Mouse (Mus musculus) gastrocnemius, postnatal 36 days (tissue): ENCODE data around the gene F2r. TPM values are rescaled to one million over a fixed set of nuclear protein-coding genes. Genes with fewer than 3 reads are reported as not detected.
A peak's percentile ranks its signal among the peaks of the same experiment; 100 is the strongest.

Experiments used
- DNase-seq, 2 experiments: peaks; one replicate each; pipeline ENCODE4 v3.0.0; 2022
- intact Hi-C: fragments of 180-260 bp; cut with DNase I; formaldehyde crosslinking; loops from one replicate; pipeline ENCODE4 v1.15.1; 2025
- total RNA-seq, 2 experiments: library from RNA; stranded (reverse); gene quantifications; 2 replicates each; pipeline ENCODE4 v1.2.3; 2021

Gene F2r
- total RNA-seq, 2 experiments from 2014 or later = 6.2 to 7.4 TPM

- intact Hi-C loops = no loop called here
- DNase-seq = no peak
Measured at GRCm38 (mm10) chr13:95597578-95597977, 20.7 kb downstream of the F2r start.

DNA sequence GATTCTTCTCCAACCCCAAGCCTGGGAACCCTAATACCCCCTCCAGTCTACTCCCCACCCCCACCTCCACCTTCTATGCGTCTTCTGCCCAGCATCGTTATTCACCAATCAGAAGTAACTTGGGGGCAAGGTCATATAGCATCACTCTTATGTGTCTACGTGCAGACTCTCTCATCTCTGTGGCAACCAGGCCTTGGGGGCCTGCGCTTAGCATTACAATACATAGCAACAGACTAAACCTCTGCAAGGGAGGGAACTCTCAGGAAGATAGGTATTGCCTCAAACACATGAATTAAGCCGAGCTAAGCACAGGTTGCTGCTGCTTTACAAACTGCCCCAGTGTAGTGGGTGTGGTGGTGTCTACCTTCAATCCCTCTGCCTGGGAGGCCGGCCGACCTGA, 21.6 kb downstream of the F2r start:
- intact Hi-C loops = no loop called here
- no peak for DNase-seq

DNA sequence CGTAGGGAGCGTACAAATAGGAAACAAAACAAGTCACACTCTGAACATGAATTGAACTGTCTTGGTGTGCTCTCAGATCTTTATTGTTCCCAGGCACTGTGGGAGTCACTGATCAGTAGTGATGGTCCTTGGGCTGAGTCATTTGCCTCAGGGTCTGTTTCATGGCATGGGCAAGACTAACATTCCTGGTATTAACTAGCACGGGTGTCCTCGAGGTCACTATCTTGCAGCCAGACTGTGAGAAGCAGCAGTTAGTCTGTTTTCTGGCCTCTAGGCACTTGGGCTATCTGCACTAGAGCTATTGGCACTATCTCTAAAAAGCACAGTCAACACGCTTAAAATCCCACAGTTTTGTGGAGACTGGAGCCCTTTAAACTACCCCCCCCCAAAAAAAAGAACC, 22.4 kb downstream of the F2r start:
- intact Hi-C loops = no loop called here
- no peak for DNase-seq

GRCm38 (mm10) chr13:95595411-95595810, 22.9 kb downstream of the F2r start:
- intact Hi-C loops = no loop called here
- DNase-seq = no peak

- intact Hi-C loops = no loop called here
- no peak for DNase-seq
Measured at GRCm38 (mm10) chr13:95592860-95593259, 25.4 kb downstream of the F2r start.

DNA sequence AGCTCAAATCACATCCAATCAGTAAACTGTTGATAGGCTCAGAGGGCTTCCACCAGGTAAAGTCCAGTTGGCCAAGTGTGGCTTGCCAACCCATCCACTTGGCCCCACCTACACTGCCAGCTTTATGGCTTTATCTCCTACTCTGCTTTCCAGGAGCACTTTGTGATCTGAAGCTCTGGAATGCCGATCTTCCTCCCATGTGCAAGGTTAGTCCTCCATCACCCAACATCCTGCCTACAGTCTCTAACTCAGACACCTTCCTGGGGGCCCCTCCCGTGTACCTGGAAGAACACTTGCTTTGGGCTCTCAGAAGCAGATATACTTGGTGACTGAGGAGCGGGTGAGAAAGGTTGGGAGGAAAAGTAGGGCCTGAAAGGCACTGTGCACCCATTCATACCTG, 26.7 kb downstream of the F2r start:
- intact Hi-C loops = no loop called here
- no peak for DNase-seq

GRCm38 (mm10) chr13:95587628-95588027, 30.7 kb downstream of the F2r start:
- intact Hi-C loops = no loop called here

GRCm38 (mm10) chr13:95584898-95585297, 33.4 kb downstream of the F2r start:
- intact Hi-C loops = no loop called here
- no peak for DNase-seq

More at GRCm38 (mm10) chr13:95587628-95588027, 30.7 kb downstream of the F2r start:
- DNase-seq = no peak

- intact Hi-C loops = no loop called here
- no peak for DNase-seq
Measured at GRCm38 (mm10) chr13:95583237-95584189, 34.8 kb downstream of the F2r start.

DNA sequence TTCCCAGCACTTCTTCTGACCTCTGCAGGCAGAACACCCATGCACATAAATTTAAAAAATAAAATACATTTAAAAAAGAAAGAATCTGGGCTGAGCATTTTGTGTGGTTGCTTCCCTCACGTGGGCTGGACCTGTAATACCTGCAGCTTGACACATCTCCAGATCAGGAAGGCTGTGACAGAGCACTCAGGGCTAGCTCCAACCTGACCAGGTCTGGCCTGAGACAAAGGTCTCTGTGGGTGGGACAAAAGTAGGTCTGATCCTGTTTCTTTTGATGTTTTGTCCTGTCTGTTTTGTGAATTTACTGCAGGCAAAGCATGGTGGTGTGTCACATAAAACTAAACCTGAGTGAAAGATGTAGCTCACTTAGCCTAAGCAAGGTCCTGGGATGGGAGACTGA, 36.4 kb downstream of the F2r start:
- intact Hi-C loops = no loop called here
- DNase-seq = no peak

DNA sequence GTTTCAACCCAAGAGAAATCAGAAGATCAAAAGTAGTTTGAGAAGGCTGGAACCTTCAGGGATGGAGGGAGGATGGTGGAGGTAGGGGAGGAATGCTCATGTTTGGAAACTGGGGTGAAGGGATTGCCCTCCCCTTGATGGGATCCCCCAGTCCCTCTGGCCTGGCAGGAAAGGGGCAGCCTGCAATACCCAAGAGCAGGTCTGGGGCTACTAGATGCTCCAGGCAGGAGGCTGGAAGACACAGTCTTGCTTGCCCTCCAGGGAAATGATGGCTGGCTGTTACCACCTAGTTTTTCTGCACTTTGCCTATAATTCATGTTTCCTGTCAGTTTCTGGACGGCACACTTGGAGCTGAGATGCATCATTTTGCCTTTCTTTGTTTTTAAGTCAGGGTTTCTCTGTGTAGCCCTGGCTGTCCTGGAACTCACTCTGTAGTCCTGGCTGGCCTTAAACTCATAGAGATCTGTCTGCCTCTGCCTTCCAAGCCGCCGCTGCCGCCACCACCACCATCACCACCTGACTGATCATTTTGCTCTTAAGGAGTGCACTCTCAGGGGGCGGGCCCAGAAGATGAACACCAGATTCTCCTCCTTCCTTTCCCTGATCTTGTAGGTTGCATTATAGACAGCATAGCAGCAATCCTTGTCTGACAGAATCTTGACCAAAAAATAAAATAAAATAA, 40.1 kb downstream of the F2r start:
- DNase-seq = no peak
- intact Hi-C loops = no loop called here

DNA sequence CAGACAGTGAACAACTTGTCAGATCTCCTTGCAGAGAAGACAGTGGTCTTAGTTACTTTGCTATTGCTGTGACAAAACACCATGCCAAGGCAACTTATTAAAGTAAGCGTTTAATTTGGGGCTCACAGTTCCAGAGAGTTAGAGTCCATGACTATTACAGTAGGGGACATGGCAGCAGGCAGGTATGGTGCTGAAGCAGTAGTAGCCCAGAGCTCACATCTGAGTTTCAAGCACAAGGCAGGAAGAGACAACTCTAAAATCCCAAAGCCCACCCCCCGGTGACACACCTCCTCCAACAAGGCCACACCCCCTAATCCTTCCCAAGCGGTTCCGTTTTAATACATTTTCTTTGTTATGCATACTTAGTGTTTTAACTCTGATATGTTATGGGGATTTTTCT, 47.4 kb downstream of the F2r start:
- DNase-seq = no peak
- intact Hi-C loops = no loop called here

- DNase-seq = no peak
- intact Hi-C loops = loop anchor here (10.0 kb wide), 1 partner anchor 315 kb away; no protein-coding TSS in a partner anchor
Measured at GRCm38 (mm10) chr13:95569326-95569725, 49.0 kb downstream of the F2r start.

GRCm38 (mm10) chr13:95568336-95568735, 50.0 kb downstream of the F2r start:
- DNase-seq = no peak
- intact Hi-C loops = loop anchor here (10.0 kb wide), 1 partner anchor 316 kb away; no protein-coding TSS in a partner anchor

DNA sequence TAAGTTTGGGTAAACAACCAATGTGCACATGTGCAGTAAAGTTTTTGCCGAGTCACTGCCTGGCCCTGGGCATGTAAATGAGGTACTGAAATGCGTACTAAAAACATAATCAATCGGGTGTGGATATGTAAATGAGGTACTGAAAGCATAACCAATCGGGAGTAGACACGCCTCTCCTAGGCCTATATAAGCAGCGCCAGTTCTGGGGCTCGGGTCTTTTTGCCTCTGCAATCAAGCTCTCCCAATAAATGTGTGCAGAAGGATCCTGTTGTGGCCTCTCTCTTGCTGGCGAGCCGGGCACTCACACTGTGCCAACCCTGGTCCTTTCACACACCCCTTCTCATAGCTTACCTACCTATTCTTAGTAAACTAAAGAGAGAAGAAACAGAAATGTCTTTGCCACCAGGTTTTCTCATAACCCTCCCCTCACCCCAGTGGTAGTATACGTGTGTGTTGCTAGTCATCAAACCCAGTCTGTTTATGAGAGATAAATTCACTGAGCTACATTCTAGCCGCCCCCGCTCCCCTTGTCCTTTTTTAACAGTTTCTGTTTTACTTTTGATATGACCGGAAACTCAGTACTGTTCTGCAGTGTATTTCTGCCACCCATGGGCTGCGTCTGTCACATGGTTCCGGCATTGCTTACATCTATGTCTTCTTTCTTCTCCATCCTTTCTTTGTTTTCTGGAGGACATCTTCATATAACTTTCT, 51.3 kb downstream of the F2r start:
- intact Hi-C loops = loop anchor here (10.0 kb wide), 1 partner anchor 318 kb away; no protein-coding TSS in a partner anchor
- DNase-seq = no peak

- intact Hi-C loops = loop anchor here (1.0 to 10.0 kb wide), 3 partner anchors 104 to 321 kb away; no protein-coding TSS in a partner anchor
- DNase-seq = peak in 1 of 2 experiments; percentile 41
Measured at GRCm38 (mm10) chr13:95563693-95564092, 54.6 kb downstream of the F2r start.

GRCm38 (mm10) chr13:95563066-95563610, 55.1 kb downstream of the F2r start:
- no peak for DNase-seq
- intact Hi-C loops = loop anchor here (1.0 to 10.0 kb wide), 2 partner anchors 158 to 322 kb away; no protein-coding TSS in a partner anchor

DNA sequence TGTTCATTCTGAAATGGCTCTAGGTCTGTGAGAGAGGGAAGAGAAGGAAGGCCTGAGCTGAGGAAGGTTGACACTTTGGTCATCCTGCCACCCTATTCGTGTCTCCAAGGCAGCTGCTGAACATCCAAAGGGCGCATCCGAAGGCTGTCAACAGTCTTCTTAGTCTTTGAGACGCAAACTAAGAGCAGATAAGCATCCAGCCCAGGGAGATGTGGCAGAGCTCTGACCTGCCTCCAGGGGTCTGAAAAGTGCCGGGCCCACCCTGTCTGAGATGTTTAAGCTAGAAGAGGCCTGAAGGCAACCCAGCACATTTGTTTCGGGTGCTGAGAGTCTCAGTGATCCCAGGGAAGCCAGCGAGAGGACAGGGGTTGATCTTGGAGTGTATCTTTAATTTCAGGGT, 61.0 kb downstream of the F2r start:
- intact Hi-C loops = no loop called here
- no peak for DNase-seq

- intact Hi-C loops = no loop called here
Measured at GRCm38 (mm10) chr13:95553885-95554492, 64.3 kb downstream of the F2r start.

More at GRCm38 (mm10) chr13:95553885-95554492, 64.3 kb downstream of the F2r start:
- DNase-seq = no peak
